Mouse (Mus musculus) midbrain, embryonic 12.5 days (tissue): ENCODE data around the gene Vmn1r143. TPM values are rescaled to one million over a fixed set of nuclear protein-coding genes. Genes with fewer than 3 reads are reported as not detected.
"Not testable (repeated sequence)": the region's sequence is repeated elsewhere in the genome, so short reads cannot be mapped to it uniquely, and the experiment has no call there.

Experiments
- ATAC-seq: fragments of 200-750 bp; cut with Nextera tagmentation; 2 replicates; pipeline ENCODE4 v1.8.0; 2017; ENCODE audit warnings: low read depth, moderate TSS enrichment, moderate library complexity; ENCODE audit not compliant: low FRiP score
- H3K27ac ChIP-seq: fragments of 300-500 bp; sonication (generic); replicated peaks from 2 replicates; pipeline ENCODE4 v1.5.1; 2016; ENCODE audit warnings: mild to moderate bottlenecking
- H3K27me3 ChIP-seq: fragments of 300-500 bp; sonication (generic); 2 replicates; pipeline ENCODE4 v1.6.1; 2016; ENCODE audit warnings: mild to moderate bottlenecking
- H3K36me3 ChIP-seq: fragments of 300-500 bp; sonication (generic); 2 replicates; pipeline ENCODE4 v1.6.1; 2016
- H3K4me1 ChIP-seq: fragments of 300-500 bp; sonication (generic); 2 replicates; pipeline ENCODE4 v1.6.1; 2016
- H3K4me2 ChIP-seq: fragments of 300-500 bp; sonication (generic); replicated peaks from 2 replicates; pipeline ENCODE4 v1.6.1; 2016; ENCODE audit warnings: mild to moderate bottlenecking, moderate library complexity
- H3K4me3 ChIP-seq: fragments of 300-500 bp; sonication (generic); 2 replicates; pipeline ENCODE4 v1.5.1; 2016; ENCODE audit warnings: mild to moderate bottlenecking
- H3K9ac ChIP-seq: fragments of 300-500 bp; sonication (generic); replicated peaks from 2 replicates; pipeline ENCODE4 v1.6.1; 2016; ENCODE audit warnings: mild to moderate bottlenecking, moderate library complexity
- H3K9me3 ChIP-seq: fragments of 300-500 bp; sonication (generic); 2 replicates; pipeline ENCODE4 v1.6.1; 2016; ENCODE audit warnings: mild to moderate bottlenecking
- WGBS: fragments of 180-500 bp; shearing (Covaris S2); methylation state at CpG from one replicate; pipeline ENCODE4 v1.1.7; 2016; 5-methylcytosine and 5-hydroxymethylcytosine counted together
- polyA plus RNA-seq: library from polyadenylated mRNA; unstranded; fragments of >200 nt; fragmentation: Nextera tagmentation; extraction: Ambion mirVana; gene quantifications from 2 replicates; pipeline ENCODE4 v1.2.1, GENCODE M21; 2016

Gene Vmn1r143
- not detected in 2 replicates for polyA plus RNA-seq

DNA sequence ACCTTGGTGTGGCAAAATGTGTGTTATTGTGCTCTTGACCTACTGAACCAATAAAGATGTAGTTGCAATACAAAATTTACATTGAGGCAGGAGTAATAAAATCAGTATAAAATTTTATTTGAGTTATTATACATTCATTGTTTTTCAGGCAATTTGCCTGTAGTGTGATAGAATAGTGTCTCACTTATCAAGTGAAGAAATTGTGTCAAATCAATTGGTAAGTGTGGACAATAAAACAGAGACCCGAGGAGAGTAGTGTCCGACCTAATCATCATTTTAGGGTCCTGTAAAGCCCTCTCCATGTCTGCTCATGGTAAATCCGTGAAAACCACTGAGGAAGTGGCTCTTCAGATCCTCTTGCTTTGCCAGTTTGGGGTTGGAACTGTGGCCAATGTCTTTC is at the start of gene Vmn1r143:
Gene Vmn1r143, plus strand, starts transcription at position 301 of the 400 bp plus-strand sequence.
- not testable (repeated sequence) for H3K9ac ChIP-seq, H3K4me3 ChIP-seq, H3K27me3 ChIP-seq, H3K4me2 ChIP-seq, H3K27ac ChIP-seq, H3K36me3 ChIP-seq, ATAC-seq, H3K4me1 ChIP-seq, H3K9me3 ChIP-seq
- WGBS: no CpG with 5 or more reads among the region's 3 CpGs

DNA sequence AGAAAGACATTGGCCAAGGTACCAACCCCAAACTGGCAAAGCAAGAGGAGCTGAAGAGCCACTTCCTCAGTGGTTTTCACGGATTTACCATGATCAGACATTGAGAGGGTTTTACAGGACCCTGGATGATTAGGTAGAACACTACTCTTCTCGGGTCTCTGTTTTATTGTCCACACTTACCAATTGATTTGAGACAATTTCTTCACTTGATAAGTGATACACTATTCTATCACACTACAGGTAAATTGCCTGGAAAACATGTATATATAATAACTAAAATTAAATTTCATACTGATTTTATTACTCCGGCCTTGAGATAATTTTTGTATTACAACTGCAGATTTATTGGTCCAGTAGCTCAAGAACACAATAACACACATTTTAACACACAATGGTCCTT is 25.2 kb upstream of the Vmn1r143 start, which contains the start of gene Vmn1r142:
Gene Vmn1r142, minus strand, starts transcription at position 101 of the 400 bp plus-strand sequence.
- not testable (repeated sequence) for H3K36me3 ChIP-seq, H3K27me3 ChIP-seq, H3K27ac ChIP-seq, H3K4me1 ChIP-seq, H3K4me2 ChIP-seq, H3K4me3 ChIP-seq, H3K9ac ChIP-seq, ATAC-seq, H3K9me3 ChIP-seq
- no CpG with 5 or more reads among the region's 3 CpGs for WGBS

DNA sequence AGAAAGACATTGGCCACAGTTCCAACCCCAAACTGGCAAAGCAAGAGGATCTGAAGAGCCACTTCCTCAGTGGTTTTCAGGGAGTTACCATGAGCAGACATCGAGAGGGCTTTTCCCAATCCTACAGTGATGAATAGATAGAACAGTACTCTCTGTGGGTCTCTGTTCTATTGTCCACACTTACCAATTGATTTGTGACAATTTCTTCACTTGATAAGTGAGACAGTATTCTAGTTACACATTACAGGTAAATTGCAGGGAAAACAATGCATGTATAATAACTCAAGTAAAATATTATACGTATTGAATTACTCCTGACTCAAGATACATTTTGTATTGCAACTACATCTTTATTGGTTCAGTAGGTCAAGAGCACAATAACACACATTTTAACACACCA is 12.0 kb downstream of the Vmn1r143 start, which contains the start of gene Gm8653:
Gene Gm8653, minus strand, starts transcription at position 101 of the 400 bp plus-strand sequence.
- no CpG with 5 or more reads among the region's 2 CpGs for WGBS

DNA sequence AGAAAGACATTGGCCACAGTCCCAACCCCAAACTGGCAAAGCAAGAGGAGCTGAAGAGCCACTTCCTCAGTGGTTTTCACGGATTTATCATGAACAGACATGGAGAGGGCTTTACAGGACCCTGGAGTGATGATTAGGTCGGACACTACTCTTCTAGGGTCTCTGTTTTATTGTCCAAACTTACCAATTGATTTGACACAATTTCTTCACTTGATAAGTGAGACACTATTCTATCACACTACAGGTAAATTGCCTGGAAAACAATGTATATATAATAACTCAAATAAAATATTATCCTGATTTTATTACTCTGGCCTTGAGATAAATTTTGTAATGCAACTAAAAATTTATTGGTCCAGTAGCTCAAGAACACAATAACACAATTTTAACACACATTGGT is 40.2 kb downstream of the Vmn1r143 start, which contains the start of gene Gm8453:
Gene Gm8453, minus strand, starts transcription at position 101 of the 400 bp plus-strand sequence.
- not testable (repeated sequence) for H3K4me2 ChIP-seq, H3K4me3 ChIP-seq, ATAC-seq, H3K4me1 ChIP-seq, H3K9ac ChIP-seq, H3K27me3 ChIP-seq, H3K9me3 ChIP-seq, H3K36me3 ChIP-seq, H3K27ac ChIP-seq
- 19% methylated on average over 2 of the region's 2 CpGs for WGBS

More for the DNA sequence above, 12.0 kb downstream of the Vmn1r143 start, which contains the start of gene Gm8653:
- not testable (repeated sequence) for H3K4me1 ChIP-seq, H3K27ac ChIP-seq, H3K4me3 ChIP-seq, H3K4me2 ChIP-seq, H3K36me3 ChIP-seq, ATAC-seq, H3K27me3 ChIP-seq, H3K9me3 ChIP-seq, H3K9ac ChIP-seq

Other genes starting within 250 kb of the Vmn1r143 start
- gene Vmn1r137, start 194.8 kb upstream of the Vmn1r143 start, polyA plus RNA-seq: not detected in 2 replicates
- gene Vmn1r138, start 160.5 kb upstream of the Vmn1r143 start, polyA plus RNA-seq: not detected in 2 replicates
- gene Gm6176, start 133.1 kb upstream of the Vmn1r143 start, polyA plus RNA-seq: not detected in 2 replicates
- gene Vmn1r139, start 120.3 kb upstream of the Vmn1r143 start, polyA plus RNA-seq: not detected in 2 replicates
- not detected in 2 replicates for gene Gm16451, start 71.1 kb upstream of the Vmn1r143 start, polyA plus RNA-seq
- not detected in 2 replicates for gene Gm10666, start 54.6 kb upstream of the Vmn1r143 start, polyA plus RNA-seq
- gene Vmn1r142, start 25.3 kb upstream of the Vmn1r143 start, polyA plus RNA-seq: not detected in 2 replicates
- not detected in 2 replicates for gene Gm8653, start 11.9 kb downstream of the Vmn1r143 start, polyA plus RNA-seq
- gene Gm8453, start 40.1 kb downstream of the Vmn1r143 start, polyA plus RNA-seq: not detected in 2 replicates
- not detected in 2 replicates for gene Gm4187, start 140.3 kb downstream of the Vmn1r143 start, polyA plus RNA-seq
- not detected in 2 replicates for gene Gm8660, start 181.7 kb downstream of the Vmn1r143 start, polyA plus RNA-seq
- not detected in 2 replicates for gene Vmn1r148, start 224.2 kb downstream of the Vmn1r143 start, polyA plus RNA-seq
- gene Vmn1r149, start 248.9 kb downstream of the Vmn1r143 start, polyA plus RNA-seq: not detected in 2 replicates